Mouse (Mus musculus) liver, embryonic 14.5 days (tissue): ENCODE data around the gene Papola.

Source experiments
- CTCF ChIP-seq: IDR thresholded peaks from 2 replicates; pipeline ENCODE4 v1.5.1; 2016; ENCODE audit warnings: antibody characterized with exemption, low read depth, control low read depth
- EP300 ChIP-seq: IDR thresholded peaks from 2 replicates; pipeline ENCODE4 v1.6.1; 2016; ENCODE audit warnings: antibody characterized with exemption, low read depth

DNA sequence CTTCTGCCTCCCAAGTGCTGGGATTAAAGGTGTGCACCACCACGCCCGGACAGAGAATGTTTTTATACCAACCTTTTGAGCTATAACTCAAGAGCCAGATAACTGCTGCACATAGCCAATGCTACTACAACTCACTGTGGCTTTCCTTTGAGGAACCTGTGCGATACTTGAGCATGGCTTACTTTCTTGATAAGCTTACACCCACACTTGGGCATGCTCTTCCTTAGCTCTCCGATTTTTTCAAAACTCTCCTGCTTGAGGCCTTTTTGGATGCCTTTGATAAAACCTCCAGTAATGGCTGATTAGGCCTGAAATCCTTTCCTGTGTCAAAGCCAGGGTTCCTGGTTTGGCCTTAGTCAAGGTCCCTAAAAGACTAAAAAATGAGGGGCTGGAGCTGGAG lies 6.8 kb upstream of the Papola start:
- TF ChIP-seq CTCF: no peak
- no peak for TF ChIP-seq EP300
